Mouse (Mus musculus) common myeloid progenitor, adult 5-6 weeks (primary cell): ENCODE data around the gene B3galt5. TPM values are rescaled to one million over a fixed set of nuclear protein-coding genes. Genes with fewer than 3 reads are reported as not detected.

Experiments
- ATAC-seq: replicated peaks from 2 replicates; pipeline ENCODE4 v1.8.0; 2016; ENCODE audit warnings: low read depth, mild to moderate bottlenecking, moderate TSS enrichment, inconsistent platforms; ENCODE audit not compliant: poor library complexity, severe bottlenecking
- total RNA-seq: library from RNA; stranded (forward); fragments of 200-1000, 187-1606 nt; gene quantifications from 2 replicates; pipeline ENCODE4 v1.2.3, GENCODE M21; 2017

Gene B3galt5
- 0.59 and 0.87 TPM in 2 replicates for total RNA-seq

DNA sequence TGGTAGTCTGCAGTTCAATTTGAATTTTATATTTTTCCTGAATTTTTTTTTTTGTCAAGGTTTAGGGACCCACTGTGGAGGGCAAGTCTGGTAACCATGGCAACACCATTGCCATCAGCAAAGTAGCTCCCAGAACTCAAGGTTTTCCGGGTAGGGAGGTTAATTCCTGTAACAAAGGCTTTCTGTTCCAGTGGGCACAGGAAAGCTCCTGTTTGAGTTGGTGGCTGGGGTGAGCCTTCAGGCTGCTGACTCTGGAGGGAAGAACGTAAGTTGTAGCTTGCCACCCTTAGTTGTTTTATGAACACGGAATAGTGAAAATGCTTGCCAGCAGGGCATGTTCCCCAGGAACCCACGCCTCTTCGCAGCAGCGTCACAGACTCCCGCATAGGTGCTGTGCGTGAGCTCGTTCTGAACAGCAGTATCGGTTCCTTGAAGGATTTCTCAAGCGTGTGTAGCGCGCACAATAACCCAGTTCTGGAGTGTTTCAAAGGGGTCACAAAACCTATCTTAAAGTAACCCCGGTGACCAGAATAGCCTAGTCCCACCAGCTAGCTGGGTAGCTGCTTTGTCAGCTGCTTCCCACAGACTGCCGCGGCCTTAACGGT is at the start of gene B3galt5:
Gene B3galt5, plus strand, starts transcription at position 436 of the 605 bp plus-strand sequence.
- no peak for ATAC-seq

DNA sequence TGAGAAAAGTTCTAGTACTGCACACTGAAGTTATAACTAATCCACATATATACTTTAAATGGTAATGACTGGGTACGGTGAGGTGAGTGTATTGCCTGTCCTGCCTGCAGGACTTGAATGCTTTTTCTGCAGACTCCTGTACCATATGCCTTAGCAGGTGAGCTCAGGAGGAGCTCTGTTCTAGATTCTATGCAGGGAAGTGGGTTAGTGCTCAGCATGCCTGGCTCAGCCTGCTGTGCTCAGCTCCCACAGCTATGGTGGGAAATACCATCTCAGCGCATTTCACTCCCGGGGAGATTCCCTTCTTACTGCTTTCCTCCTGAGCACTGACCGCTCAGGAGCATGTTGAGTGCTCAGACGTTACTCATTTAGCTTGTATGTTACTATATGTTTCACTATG is 48.0 kb upstream of the B3galt5 start:
- ATAC-seq: no peak

DNA sequence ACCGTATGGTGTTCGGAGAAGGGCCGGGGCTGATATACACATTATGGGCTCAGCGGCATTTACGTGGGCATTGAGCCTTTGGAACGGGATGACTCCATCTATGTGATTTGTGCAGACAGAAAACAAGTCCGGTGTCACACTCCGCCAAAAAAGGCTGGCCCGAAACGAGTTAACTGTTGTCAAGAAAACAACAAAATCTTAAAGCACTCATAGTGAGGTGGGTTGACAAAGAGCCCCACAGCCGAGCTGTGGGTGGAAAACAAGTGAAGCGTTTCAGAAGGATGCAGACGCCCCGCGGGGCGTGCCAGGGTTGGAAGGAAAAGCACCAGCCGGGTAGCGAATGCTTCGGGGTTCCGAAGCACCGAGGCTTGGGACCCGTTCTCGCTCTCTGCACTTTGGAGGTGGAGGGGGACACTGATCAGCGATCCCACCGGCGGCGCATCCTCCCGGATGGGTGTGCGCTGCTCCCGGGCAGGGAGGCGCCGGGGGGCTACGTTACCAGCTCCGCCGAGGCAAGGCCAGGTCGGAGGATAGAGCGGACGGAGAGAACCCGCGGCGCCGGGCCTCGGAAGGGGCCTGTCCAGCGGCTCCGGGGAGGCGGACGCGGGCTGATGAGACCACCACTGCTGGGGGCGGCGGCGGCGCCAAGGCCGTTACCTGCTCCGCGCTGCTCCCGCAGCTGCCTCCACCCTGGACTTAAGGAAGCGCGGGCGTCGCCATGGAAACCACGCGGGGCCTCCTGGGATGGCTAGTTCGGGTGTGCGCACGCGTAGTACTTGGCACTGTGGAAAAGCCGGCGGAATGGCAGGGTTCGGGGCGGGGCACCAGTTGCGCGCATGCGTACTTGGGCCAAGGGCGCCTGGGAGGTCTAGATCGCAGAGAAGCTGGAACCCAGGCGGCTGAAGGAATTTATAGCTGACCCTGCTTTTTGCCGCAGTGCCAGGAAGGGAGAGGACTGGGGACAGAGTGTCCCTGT is 43.8 kb upstream of the B3galt5 start, which contains the start of gene Lca5l:
Gene Lca5l, minus strand, starts transcription at position 741 of the 976 bp plus-strand sequence.
- ATAC-seq: peak; percentile 96

DNA sequence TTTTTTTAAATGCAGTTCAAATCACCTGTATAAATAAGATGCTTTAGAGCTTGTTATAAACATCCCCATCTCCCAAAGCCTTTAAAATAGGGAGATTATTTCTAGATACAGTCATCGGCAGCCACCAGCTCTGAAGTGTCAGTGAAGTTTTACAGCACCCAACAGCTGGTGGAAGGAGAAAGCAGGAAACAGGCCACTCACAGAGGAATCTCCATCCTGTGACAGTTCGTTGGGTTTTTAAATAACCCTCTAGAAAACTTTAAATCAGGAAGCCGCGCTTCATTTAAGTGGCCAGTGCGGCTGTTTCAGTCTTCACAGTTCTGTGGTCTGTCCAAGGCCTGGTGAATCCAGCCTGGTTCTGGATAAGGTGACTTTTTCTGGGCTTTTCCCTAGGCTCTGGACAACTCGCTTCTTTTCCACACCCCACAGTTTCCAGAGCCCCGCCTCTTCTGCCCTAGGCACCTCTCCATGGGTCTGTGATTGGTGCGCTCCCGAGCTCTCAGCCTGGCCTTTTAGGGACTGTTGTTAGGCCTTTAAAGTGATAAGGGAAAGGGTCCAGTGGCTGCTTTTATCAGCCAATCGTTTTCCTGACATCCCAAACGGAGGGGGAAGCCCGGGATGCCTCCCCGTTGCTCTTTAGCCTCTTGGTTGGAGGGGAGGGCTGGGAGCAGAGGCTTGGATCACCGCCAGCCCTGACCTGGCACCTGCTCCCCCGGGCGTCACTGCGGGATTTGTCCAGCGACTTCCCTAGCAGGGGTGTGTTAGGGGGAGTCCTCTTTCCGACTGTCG is 35.5 kb upstream of the B3galt5 start, which contains the start of gene Sh3bgr:
Gene Sh3bgr, plus strand, starts transcription at position 538 of the 789 bp plus-strand sequence.
- ATAC-seq: peak; percentile 65

DNA sequence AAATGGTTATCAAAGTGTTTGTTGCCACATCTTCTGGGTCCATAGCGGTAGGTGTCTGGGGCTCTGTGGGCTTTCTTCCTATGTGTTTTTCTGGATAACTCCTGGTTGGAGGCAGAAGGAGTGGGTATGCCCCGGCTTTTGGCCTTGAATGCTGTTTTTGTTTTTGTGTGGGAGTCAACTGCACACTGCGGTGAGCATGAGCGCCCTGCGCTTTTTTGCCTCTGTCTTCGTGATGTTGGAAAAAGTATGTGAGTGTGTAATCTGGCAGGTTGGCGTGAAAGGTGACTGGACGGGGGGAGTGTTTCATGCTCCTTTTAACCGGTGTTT is 34.9 kb upstream of the B3galt5 start:
- ATAC-seq: no peak

DNA sequence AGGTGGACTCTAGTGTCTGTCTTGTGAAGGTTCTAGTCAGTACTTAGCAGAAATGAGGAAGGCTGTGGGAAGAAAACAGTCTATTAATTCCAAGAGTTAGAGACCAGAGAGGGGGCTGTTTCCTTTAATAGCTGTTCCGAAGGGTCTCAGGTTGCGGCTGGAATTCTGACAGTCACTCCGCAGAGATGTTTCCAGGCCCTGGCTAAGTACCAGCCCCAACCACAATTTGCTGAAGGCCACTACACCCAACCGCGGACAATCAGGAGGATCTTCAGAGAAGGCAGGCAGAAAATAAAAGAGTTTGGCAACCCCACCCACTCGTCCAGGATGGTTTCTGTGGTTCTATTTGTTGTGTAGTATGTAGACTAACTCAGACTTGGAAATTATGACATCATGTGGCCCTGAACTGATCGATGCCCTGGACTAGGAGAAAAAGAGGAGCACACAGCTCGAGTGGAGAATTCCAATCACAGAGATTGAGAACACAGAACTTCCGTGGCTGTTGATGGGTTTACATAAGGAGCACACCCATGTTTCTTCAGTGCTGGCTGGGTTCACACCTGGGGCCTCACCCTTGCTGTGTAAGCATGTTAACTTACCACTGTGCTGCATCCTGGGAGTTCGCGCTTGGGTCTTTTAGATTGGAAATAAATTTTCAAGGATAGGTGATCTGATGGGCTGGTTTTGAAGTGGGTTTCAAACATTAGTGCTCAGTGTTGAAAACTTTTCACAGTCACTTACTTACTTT is 33.9 kb upstream of the B3galt5 start:
- ATAC-seq: no peak

DNA sequence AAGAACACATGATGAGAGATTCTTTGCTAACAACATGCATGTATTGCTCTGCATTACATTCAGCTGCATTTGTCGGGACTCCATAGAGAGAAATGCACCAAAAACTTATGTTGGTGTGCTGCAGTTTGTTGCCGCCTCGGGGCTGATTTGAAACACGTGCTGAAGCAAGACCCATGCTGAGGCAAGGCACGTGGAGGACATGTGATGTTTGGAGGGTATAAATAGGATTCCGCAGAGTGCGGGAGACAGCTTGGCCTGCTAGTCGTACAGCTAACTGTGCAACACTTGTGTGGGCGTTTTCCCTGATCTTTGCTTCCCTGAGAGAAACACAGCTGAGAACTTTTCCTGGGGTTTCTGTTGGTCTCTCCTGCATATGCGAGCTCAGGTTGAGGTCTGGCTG is 25.8 kb upstream of the B3galt5 start:
- no peak for ATAC-seq

DNA sequence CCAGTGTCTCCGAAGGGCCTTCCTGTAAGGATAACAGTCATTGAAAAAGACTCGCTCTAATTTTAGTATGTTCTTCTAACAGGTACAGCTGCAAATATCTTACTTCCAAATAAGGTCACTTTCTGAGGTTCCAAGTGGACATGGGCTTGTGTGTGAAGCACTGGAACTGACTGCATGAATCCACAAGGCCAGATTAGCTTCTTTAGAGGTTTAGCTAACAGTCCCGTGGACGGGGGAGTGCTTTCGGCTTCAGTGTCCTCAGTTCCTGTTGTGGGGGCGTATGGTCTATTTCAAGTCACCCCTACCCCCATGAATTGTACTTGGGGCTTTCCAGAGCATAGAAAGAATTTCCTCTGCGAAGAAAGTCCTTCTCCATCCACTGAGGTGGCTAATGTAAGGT is 24.7 kb upstream of the B3galt5 start:
- ATAC-seq: no peak

DNA sequence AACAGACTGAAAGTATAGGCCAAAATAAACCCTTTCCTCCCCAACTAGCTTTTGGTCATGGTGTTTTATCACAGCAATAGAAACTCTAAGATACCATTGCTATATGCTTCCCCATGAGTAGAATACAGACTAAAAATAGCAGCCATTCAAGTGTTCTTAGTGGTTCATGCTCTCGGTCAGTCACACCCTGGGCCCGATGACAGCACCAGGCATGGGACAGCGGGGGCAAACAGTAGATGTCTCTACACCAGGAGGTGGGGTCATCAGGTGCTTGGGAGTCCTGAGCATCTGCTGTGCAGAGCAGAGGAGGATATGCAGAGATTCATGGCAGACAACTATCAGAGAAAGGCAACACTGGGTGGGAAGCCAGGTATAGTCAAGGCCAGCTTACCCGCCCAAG is 22.6 kb upstream of the B3galt5 start:
- ATAC-seq: no peak

DNA sequence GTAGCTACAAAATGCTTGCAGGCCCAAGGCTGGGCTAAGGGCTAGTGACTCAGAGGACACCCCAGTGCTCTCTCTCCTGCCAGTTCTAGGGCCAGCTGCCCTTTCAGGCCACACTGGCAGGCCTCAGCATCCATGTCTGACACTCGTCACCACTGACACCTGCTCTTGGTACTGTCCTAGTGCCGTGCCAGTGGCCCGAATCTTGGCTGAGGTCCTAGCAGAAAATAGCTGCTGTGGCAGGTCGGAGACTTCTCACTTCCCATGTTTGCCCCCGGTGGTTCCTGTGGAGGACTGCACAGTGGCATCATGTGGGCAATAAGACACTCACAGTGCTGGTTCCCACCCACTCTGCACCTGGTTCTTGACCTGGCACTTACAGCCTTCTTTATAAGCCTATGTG is 14.1 kb upstream of the B3galt5 start:
- 0 out of 2 replicates have a peak, but pooled peaks have one; percentile 32 for ATAC-seq

DNA sequence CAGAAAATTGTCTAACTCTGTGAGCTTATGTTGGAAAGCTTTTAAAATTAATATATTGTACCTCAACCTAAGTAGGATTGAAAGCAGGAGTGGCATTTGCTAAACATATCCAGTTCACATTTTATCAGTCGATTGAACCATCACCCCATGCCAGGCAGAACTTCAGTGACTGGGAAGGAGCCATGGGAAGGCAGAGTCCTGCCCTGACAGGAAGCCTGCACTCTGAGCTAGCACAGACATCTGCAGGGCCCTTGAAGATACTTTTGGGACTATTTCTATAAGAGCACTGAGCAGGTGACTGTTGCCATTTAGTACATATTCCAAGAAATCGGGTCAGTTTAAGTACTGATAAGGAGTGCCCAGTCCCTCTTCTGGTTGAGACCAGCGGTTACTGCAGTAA is 13.6 kb upstream of the B3galt5 start:
- ATAC-seq: no peak

DNA sequence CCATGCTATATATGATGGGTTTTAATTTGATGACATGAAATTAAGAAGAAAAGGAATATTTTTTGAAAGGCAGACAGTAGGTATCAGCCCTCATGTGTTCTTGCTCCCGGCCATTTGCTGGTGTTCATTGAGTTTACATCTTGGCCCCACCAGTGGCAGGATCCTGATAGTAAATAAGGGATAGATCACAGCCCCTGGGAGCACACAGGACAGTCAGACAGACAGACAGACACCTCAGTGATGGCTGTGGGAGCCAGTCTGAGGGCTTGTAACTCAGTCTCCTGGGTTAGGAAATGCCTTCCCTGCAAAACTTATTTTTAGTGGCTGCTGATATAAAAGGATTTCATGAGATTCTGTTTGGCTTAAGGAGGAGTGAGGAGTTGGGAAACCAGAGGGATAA is 13.1 kb upstream of the B3galt5 start:
- no peak for ATAC-seq

DNA sequence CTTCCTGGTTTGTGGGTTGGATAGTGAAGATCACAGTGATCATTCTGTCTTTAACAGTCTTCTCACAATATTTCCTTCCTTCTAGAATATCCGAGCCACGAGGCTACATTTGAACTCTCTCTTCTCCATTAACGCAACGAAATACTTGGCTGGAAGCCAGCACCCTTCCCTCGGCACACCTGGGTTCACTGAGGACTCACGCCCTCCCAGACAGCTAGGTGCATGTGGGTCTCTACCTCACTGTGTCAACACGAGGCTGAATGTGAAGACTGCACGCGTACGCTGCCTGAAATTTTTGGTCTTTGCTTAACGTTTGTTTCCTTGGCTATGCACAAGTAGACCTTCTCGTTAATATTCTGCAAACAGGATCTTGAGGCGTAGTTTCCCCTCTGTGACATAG is 7.2 kb upstream of the B3galt5 start:
- ATAC-seq: no peak

DNA sequence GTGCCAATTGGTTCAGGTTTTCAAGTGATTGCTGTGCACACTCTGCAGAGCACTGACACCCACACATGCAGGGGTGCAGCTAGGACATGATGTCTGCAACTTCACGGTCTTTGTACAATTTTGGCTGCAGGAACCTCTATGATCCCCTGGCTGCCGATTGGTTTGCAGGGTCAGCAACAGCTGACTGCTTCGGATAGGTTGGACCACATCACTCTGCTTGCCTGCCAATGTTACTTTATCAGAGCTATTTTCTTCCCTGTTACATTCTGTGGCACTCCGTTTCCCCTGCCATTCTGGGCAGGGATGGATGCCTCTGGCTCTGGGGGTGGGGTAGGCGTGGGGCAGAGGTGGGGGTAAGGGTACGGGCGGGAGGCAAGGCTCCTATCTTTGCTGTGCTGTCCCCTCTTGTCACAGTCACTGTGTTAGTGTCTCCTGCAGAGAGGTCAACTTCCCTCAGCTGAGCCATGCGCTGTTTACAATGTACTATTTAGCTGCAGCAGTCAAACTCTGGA is 6.5 kb upstream of the B3galt5 start:
- ATAC-seq: no peak

DNA sequence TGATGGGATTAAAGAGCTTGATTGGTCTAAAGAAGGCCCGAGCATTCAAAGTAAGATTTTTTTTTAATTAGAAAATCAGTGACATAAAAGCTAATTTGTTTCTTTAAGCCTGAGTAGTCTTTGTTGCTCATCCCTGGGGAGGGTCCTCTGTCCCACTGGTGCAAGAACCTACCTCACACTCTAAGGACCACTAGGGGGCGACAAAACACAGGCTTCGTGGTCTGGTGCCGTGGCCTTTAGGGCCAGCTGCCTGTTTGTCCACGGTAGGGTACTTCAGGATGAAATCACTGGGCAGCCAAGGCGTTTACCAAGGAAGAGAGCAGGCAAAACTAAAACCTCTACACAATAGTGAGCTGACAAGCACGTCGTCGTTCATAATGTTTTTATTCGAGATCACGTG is 5.2 kb upstream of the B3galt5 start:
- peak; percentile 94 for ATAC-seq

DNA sequence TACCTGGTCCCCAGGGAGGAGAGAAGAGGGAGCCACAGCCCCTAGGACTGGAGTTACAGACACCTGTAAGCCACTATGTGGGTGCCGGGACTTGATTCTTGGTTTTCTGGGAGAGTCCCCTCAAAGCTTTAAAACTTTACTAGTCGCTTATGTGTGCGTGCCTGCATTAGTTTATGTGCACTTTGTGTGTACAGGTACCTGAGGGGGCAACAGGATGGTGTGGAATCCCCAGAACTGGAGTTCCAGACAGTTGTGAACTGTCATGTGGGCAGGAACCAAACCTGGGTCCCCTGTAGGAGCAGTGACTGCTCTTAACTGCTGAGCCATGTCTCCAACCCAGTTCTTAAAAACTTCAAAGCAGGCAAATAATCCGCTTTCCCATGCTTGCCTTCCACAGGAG is 4.3 kb upstream of the B3galt5 start:
- ATAC-seq: no peak

DNA sequence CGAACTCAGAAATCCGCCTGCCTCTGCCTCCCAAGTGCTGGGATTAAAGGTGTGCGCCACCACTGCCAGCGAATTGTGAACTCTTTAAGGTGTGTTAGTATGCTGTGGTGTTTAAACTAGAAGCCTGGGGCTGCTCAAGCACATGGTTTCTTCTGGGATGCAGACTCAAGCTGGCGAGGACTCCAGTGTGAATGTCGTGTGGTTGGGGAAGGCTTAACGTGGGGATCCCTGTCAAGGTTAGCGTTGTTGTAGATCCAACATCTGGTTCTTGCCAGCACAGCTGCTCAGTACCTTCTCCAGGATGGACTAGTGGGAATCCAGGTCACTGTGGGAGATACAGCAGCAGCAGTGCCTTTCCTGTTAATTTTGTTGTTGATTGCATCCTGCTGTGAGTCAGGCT is 3.6 kb upstream of the B3galt5 start:
- no peak for ATAC-seq

DNA sequence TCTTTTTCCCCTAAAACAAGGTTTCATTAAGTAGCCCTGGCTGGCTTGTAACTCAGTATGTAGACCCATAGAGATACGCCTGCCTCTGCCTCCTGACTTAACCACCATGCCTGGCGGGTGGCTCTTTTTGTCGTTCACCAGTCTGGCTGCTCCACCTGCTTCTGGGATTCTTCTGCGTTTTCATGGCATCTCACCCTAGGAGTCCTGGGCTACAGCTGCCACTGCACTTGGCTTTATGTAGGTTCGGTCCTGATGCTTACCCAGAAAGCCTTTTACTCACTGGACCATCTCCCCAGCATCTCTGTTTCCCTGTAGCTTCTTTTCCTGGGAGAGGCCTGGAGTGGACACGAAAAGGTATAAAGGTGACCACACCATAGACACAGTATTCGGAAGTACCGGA is 1.6 kb upstream of the B3galt5 start:
- ATAC-seq: no peak

DNA sequence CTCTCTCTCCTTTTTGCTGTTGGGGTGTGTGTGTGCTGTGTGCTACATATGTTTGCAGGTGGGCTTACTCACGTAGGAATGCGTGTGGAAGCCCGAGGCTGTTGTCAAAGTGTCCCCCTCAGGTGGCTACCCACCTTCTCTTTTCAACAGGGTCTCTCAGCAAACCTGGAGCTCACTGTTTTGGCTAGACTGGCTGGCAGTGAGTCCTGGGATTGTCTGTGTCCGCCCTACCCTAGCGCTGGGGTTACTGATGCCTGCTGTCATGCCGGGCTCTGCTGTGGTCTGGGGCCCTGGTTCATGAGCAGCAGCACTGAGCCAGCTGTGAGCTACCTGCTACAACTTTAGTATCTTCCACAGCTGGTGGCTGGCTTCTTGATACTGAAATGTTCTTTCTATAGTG is 8.9 kb downstream of the B3galt5 start:
- no peak for ATAC-seq

DNA sequence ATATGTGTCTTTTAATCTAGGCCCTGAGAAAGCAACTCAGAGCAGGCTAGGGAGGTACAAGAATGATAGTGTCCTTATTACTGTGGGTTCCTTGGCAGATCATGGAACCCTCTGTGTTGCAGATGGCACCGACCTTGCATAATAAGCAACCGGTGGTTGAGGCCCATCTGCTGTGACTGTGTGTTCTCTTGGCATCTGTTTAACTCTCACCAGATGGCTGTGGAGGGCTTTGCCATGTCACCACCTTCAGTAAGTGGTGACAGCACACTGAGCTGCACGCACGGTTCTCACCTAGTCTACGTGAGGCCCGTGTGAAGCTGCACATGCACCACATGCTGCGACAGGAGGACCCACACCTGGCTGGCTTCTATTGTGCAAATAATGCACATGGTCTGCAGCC is 14.0 kb downstream of the B3galt5 start:
- no peak for ATAC-seq
